Mouse (Mus musculus) left cerebral cortex, adult 9 months (tissue): ENCODE results near the gene Cldn6.

Source experiments
- DNase-seq, 2 experiments: peaks; one replicate each; pipeline ENCODE4 v3.0.0; 2022; ENCODE audit warnings: low spot score in 2 of 2

The Cldn6 gene

DNA sequence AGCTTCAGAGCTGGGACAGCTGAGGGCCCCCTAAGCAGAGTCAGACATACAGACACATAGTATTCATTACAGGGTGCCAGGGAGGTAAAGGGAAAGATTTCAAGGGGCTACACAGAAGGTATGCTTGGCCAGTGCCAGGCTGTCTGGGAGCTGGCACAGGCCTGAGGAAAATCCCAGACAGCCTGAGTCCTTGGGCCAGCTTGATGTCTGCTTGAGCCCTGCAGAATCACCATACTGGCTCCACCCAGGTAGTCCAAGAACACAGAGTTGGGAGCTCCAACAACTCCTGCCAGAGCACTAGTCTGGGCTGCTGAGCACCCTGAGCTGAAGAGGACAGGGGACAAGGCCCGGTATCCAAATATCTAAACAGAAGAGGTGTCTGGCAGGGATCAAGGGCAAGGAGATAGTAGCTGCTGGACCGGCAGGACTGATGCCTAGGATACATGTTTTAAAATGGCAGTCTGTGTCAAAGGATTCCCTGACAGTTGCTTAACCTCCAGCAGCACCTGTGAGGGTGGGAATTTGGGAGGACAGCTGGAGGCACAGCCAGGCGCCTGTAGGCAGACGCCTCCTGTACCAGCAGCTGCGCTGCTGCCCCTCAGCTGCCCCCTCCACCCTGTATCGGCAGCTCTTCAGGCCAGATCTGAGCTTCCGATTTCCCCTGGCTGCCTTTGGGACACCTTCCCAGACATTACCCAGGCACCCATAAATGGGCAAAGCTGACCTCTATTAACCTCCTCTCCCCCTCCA is 43.5 kb downstream of the Cldn6 start, which contains the start of gene 1520401A03Rik:
Gene 1520401A03Rik (minus strand): TSS at position 408 of the 750 bp plus-strand sequence.
- no peak for DNase-seq

DNA sequence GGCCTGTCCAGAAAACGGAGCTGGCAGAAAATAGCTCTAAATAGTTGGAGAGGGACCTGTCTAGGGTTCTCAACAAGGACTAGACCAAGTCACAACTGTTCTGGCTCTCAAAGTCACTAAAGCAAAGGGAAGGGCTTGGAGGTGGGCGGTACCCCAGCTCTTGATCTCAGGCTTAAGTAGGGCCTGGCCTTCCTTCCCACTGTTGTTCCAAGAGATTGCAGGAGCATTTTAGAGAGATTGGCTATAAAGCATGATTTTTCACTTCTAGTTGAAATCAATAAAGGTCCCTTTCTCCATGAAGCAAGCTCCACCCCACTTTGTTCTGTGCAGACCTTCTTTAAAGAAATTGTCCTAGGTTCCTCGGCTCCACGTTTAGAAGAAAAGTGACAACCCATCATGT is 46.4 kb downstream of the Cldn6 start:
- DNase-seq, result no peak

DNA sequence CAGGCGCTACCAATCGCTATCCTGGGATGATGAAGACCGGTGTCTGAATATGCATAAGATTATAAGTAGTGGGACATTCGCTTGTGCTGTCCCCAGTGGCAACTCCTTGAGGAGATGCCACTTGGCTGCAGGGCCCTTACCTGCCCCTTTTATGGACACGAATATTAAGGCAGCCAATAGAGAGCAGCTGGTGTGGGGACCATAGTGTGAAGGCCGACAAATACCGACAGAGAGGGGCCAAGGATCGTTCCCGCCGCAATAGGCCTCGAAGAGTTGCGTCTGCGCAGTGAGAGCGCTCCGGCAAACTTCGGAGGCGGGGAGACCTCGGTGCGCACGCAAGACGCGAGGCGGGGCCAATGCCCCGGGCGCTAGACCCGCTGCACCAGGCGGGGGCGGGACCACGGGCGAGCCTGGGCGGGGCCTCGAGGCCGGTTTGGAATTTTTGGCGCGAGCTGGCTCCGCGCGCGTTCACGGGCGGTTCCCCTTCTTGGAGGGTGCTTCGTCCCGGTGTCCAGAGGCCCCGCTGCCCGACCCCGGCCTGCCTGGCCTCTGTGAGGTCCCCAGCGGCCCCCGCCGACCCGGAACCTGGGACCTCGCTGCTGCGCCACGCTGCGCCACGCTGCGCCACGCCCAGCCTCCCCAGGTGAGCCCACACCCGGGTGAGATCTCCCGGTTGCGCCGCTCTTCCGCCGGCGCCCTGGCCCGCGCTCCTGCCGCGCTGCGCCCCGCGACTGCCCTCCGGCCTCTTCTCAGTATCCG is 47.1 kb downstream of the Cldn6 start, which contains the start of gene Pkmyt1:
Gene Pkmyt1 (plus strand): TSS at position 338 of the 759 bp plus-strand sequence.
- peak; percentile 85 to 93 for DNase-seq

DNA sequence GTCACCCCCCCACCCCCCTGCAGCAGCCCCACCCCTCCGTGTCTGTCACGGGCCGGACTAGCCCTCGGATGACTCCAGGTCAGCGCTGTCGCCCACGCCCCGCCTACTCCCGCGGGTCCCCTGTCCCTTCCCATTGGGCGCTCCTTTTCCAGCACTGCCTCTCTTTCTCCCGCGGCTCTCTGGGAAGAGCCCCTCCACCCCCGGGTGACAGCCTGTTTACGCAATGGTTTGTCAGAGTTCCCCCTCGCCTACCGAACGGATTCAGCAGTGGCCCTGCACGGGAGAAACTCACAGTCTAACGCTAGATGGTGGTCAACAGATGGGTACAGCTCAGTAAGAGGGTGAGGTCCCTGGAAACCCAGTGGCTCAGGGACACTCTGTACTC is 47.7 kb downstream of the Cldn6 start:
- peak in 1 of 2 experiments; percentile 60 for DNase-seq

DNA sequence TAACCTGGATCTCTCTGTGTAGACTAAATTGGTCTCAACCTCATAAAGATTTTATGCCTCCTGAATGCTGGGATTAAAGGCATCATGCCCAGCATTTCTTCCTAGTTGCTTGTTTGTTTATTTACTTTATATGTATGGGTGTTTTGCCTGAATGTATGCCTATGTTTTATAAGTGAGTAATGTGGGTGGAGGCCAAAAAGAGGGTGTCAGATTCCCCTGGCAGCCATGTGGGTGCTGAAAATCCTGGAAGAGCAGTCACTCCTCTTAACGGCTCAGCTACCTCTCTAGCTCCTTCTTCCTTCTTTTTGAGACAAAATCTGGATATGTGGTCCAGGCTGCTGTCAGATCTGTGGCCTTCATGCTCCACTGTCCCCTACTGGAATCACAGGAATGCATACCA is 51.4 kb downstream of the Cldn6 start:
- DNase-seq, result no peak
